Mouse (Mus musculus) small intestine, adult 2 months (tissue): ENCODE measurements around the gene Rtkn.

ENCODE experiments used
- CTCF ChIP-seq: fragments of 200-500 bp; IDR thresholded peaks from 2 replicates; pipeline ENCODE4 v1.5.1; 2012; ENCODE audit warnings: low read depth, mild to moderate bottlenecking, control low read depth, inconsistent platforms, low read length, moderate library complexity, mixed read lengths; ENCODE audit not compliant: insufficient replicate concordance, insufficient read length; ENCODE audit errors: extremely low read depth
- POLR2A ChIP-seq: fragments of 200-500 bp; IDR thresholded peaks from 2 replicates; pipeline ENCODE4 v1.6.1; 2012; ENCODE audit warnings: low read depth, mild to moderate bottlenecking, control low read depth, inconsistent platforms, low read length, moderate library complexity

DNA sequence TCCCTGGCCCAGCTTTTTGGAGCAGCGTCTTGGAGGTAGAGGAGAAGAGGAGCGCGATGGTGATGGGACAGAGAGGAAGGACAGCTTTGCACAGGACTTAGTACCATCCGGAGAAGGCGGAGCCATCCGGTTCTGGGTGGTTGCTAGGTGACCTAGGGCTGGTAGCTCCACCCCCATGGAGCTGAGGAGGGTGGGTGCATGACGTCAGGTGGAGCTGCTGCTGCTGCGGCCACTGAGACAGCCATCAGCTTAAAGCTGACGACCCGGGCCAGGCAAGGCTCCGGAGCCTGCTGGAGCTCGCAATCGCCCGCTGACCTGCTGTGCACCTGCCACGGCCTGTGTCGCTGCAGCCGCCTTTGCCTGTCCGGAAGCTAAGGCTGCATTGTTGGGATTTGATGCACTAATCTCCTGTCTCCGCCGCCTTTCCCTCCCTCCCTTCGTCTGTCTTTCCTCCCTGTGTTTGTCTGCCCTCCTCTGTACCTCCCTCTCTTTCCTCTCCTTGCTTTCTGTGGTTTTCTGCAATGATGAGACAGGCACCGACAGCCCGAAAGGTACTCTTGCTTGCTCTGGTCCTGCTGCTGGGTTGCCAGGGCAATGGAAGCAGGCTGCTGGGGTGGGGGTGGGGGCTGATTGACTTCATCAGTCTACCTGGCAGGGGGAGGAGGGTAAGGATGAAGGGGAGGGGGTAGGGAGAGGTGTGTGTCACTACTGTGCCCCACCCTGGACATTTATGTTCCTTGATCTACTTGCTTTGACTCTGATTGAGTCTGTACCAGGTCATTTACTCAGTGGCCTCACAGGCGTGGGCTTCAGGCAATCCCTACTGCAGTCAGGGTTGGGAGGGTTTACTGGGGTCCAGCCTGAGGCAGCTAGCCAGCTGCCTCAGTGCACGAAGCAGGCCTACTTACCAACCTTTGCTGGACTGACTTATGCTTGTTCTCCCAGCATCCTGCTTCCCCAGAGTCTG lies 50.9 kb downstream of the Rtkn start:
- no peak for TF ChIP-seq POLR2A
- TF ChIP-seq CTCF, result no peak
